Mouse (Mus musculus) lung, postnatal 10 days (tissue): ENCODE results near the gene Spatc1l.

Experiments used
- DNase-seq: peaks from one replicate; pipeline ENCODE4 v3.0.0; 2021

Spatc1l gene

DNA sequence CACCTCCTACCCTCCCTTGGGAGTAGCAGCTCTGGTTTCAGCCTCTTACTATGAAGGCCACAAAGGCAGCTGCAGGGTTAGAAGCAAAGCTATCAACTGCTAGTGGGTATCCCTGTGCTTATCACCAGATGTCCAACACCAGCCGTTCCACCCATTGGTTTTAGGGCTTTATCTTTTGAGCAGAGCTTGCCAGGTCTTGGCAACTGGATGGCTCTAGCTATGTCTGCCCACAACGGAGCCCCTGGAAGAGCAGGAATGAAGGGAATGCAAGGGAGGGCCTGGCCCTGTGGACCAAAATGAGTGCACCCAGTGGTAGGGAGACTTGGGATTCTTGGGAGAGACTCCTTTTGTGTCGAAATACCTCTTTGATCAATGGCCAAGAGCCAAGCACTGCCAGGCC lies 40.6 kb downstream of the Spatc1l start:
- no peak for DNase-seq

DNA sequence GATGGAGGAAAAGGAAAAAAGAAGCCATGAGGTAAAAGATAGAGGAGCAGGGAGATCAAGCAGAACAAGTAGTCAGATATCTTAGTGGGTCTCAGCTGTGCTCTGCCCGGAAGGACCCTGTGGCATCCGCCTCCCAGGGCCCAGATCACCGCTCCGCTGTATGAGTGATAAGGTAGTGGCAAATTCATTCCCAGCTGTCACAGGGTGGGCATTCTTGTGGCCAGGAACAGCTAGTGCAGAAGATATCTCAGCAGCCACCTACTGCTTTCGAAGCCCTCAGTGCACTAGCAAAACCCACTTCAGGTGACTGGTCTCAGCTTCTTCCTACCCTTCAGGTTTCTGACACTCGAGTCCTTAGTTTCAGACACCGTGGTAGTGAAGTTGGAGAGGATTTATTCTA lies 50.4 kb downstream of the Spatc1l start:
- no peak for DNase-seq
